Mouse (Mus musculus) liver, embryonic 14.5 days (tissue): ENCODE measurements around the gene Trmt10a.

Experiments
- CTCF ChIP-seq: IDR thresholded peaks from 2 replicates; pipeline ENCODE4 v1.5.1; 2016; ENCODE audit warnings: antibody characterized with exemption, low read depth, control low read depth
- EP300 ChIP-seq: IDR thresholded peaks from 2 replicates; pipeline ENCODE4 v1.6.1; 2016; ENCODE audit warnings: antibody characterized with exemption, low read depth

GRCm38 (mm10) chr3:138155062-138155461 lies 11.8 kb downstream of the Trmt10a start:
- TF ChIP-seq CTCF (no peak), EP300 (no peak)
